Mouse (Mus musculus) spleen, embryonic (tissue): ENCODE data around the gene Emc6.

Experiments
- CTCF ChIA-PET: fragments of 350-600 bp; sonication (Branson Sonifier 250); formaldehyde crosslinking; loops from one replicate; lab custom pipeline; 2022; lab: Charles Lee

Gene Emc6

DNA sequence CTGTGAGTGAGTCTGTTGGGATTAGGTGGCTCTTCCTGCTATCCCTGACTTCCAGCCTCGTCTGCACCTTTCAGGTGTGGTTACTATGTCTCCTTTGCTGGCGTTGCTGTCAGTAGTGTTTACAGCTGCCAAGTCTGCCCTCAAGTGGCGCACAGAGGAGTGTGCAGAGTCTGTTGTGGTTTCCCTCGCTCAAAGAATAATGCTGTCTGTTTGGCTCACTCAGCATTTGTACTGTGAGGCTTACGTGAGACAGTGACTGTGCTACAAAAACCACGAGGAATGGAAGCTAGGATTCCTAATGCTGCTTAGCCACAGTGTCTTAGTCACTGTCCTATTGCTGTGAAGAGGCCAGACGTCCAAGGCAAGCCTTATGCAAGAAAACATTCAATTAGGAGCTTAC, 45.8 kb downstream of the Emc6 start:
- CTCF ChIA-PET: no interaction called here

DNA sequence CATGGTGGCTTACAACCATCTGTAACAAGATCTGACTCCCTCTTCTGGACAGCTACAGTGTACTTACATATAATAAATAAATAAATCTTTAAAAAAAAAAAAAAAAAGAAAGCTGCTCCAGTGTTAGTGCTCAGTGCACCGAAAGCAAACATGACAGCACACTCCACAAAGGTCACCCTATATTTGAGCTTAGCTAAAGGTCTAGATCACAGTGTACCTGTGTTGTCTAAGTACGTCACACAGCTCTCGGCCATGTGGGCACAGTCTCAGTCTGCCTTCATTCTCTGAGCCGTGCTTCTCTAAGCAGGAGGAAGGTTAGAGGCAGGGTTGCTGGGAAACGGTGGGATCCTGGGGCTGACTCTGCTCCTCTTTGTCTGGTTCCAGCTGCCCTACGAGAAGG, 50.3 kb downstream of the Emc6 start:
- CTCF ChIA-PET: no interaction called here
